Mouse (Mus musculus): ENCODE data around the gene Gys2. TPM values are rescaled to one million over a fixed set of nuclear protein-coding genes. Genes with fewer than 3 reads are reported as not detected.

Gys2 gene
- total RNA-seq, 2 experiments from 2014 or later = 0.08 TPM; not detected in 1

DNA sequence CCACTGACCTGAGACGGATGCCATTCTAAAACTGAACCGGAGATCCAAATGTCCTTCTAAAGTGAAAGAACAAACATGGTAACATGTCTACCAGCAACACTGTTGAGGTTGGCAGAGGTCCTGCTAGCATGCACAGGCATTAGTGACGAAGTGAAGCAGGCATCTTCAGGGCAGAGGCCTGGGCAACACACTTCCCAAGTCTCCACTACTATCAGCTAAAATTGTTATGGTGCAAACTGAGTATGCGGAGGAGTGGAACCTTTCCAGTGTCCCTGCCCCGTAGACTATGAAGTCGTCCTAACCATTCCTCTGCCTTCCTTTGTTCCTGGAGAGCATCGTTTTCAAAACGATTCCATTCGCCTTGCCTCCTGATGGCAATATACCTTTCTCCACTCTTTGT, 88.4 kb downstream of the Gys2 start:
- DNase-seq (ENCODE audit: low spot score) = no peak
- intact Hi-C loops (cut with DNase I) = no loop called here

DNA sequence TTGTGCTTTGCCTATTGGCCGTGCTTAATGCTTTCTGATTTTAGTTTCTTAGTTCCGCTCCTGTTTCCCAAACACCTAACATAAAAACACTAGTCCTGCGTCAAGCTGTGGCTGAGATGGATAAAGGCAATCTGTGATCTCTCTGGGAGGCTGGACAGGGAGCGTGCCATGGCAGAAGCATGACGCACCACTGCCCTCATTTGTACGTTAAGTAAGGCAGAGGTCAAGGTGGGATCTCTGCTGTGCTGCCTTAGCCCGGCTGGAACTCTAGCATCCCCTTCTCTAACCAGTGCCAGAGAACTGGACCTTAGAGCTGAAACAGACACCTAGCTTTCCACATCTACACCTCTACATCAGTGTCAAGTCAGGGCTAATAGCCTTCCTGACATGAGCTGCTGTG, 91.3 kb downstream of the Gys2 start:
- intact Hi-C loops (cut with DNase I) = no loop called here
- DNase-seq (ENCODE audit: low spot score) = no peak

DNA sequence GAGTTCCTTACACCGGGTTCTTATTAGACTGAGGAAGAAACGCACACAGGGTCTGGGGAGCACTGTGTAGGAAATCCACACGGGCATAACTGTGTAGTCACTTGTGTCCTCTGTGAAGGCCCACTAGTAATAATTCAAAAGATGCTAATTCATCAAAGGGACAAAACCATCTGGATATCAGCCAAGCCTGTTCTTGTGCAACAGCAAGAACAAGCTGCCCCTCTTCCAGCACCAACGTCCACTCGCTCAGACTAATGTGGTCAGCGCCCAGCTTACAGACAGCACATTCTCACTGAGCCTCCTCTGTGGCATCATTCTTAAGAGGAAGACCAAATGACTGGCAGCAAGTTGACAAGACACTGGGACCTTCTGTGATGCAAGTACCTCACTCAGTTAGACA, 92.9 kb downstream of the Gys2 start:
- intact Hi-C loops (cut with DNase I) = no loop called here
- DNase-seq (ENCODE audit: low spot score) = no peak

- no peak for DNase-seq (ENCODE audit: low spot score)
- intact Hi-C loops (cut with DNase I) = no loop called here
Observed at GRCm38 (mm10) chr6:142378576-142379330, 94.2 kb downstream of the Gys2 start.

- intact Hi-C loops (cut with DNase I) = no loop called here
- no peak for DNase-seq (ENCODE audit: low spot score)
Observed at GRCm38 (mm10) chr6:142377081-142377480, 95.8 kb downstream of the Gys2 start.

Other genes with a start within 250 kb of the Gys2 start
- not detected for gene Iapp, start 174.7 kb downstream of the Gys2 start, total RNA-seq (2021)
- not detected for gene Slco1a5, start 150.1 kb downstream of the Gys2 start, total RNA-seq (2021)
- 10 to 100 TPM in 1 of 2 experiments, 1 to 10 TPM in 1; 8.6 to 10.4 TPM for gene Pyroxd1, start 127.5 kb downstream of the Gys2 start, total RNA-seq (2021)
- 1 to 10 TPM; 6.8 to 9.0 TPM for gene Recql, start 86.0 kb downstream of the Gys2 start, total RNA-seq (2021)
- gene Golt1b, start 85.9 kb downstream of the Gys2 start, total RNA-seq (2021) = 10 to 100 TPM; 15.2 to 21.6 TPM
- gene Spx, start 59.7 kb downstream of the Gys2 start, total RNA-seq (2021) = not detected
- 1,000 to 10,000 TPM; 2,652 to 2,667 TPM for gene Ldhb, start 34.8 kb upstream of the Gys2 start, total RNA-seq (2021)
- gene Kcnj8, start 98.5 kb upstream of the Gys2 start, total RNA-seq (2021) = 10 to 100 TPM; 26.3 to 32.4 TPM
- gene Abcc9, start 229.2 kb upstream of the Gys2 start, total RNA-seq (2021) = 100 to 1,000 TPM; 215 to 223 TPM